Mouse (Mus musculus) thymus, postnatal 0 days (tissue): ENCODE measurements around the gene Acadm. TPM values are rescaled to one million over a fixed set of nuclear protein-coding genes. Genes with fewer than 3 reads are reported as not detected.

Experiments used
- DNase-seq: peaks from one replicate; pipeline ENCODE4 v3.0.0-alpha.2; 2015; ENCODE audit warnings: low spot score
- polyA plus RNA-seq: library from polyadenylated mRNA; unstranded; fragments of >200 nt; fragmentation: Nextera tagmentation; extraction: Ambion mirVana; gene quantifications from 2 replicates; pipeline ENCODE4 v1.2.1, GENCODE M21; 2015

Gene Acadm
- polyA plus RNA-seq, 1 experiment from 2014 or later = 70.5 TPM

DNA sequence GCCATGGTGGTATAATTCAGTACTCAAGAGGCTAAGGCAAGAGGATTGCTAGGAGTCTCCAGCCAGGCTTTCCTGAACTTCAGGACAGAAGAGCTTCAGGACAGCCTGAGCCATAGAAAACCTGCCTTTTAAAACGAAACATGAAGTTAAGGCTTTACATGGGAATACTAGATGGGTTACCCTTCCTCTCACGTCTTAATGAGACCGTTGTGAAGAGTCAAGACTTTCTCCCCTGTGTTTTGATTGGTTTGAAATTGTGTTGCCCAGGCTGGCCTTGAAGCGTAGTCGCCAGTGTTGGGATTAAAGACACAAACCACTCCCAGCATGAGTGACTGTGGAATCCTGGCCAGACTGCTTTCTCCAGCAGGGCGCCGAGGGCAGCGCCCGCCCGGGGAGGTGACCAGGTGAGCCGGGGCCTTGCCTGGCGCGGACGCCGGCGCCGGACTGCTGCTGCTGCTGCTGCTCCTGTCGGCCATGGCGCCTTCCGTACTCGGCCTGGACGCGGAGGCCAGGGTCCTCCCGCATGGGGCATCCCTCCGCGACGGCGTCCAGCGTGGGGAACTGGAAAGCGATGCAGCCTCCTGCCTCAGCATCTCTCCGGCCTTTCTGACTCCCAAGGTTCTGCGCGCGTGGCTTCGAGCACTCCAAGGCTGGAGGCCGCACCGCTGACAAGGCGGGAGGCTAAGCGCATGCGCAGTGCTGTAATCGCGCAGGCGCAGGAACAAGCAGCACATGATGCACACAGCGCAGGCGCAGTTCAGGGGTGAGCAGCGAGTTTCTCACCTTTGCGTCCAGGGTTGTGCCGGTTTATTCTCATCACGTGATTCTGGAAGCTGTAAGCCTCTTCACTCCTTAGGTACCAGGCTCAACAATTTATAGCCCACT lies 38.9 kb downstream of the Acadm start:
- no peak for DNase-seq

DNA sequence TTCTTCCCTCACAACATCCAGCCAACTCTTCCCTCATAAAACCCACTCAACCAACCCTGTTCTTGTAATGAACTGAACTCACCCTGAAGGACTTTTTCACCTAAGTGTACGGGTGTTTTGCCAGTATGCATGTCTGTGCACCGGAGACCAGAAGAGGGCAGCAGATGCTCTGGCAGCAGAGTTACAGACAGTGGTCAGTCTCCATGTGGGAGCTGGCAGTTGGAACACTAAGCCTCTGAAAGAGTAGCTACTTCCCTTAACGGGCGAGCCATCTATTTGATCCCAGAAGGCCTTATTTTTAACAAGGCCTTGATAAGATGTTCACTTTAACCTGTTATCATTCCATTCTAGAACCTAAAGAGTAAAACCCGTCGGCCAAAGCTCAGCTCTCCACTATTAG lies 39.8 kb downstream of the Acadm start:
- no peak for DNase-seq

DNA sequence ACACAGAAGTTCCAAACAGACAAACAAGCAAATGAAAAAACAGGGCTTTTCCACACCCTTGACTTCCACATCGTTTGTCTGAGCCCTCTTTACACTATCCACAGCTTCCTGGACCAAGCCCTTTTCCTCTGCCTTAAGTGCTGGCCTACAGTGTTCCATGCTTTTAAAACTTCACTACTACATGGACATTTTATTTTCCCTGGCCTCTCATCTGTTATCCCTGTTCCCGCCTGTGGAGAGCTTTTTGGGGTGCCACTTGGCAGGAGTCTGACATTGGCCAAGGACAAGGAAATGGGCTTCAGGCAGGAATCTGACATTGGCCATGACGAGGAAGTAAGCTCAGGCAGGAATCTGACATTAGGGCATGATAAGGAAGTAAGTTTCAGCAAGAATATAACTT lies 41.8 kb downstream of the Acadm start:
- no peak for DNase-seq

DNA sequence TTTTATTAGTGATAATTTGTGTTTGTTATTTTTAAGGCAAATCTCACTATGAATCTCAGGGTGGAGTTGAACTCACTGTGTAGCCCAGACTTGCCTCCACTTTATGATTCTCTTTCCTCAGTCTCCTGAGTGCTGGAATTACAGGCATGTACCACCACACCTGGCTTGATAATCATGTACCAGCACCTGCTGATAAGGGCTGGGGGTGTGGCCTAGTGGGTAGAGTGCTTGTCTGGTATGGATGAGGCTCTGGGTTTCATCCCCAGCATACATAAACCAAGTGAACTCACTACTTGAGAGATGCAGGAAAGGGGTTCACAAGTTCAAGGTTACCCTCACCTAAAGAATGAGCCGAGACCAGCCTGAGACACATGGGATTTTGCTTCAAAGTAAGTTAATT lies 42.5 kb downstream of the Acadm start:
- no peak for DNase-seq

DNA sequence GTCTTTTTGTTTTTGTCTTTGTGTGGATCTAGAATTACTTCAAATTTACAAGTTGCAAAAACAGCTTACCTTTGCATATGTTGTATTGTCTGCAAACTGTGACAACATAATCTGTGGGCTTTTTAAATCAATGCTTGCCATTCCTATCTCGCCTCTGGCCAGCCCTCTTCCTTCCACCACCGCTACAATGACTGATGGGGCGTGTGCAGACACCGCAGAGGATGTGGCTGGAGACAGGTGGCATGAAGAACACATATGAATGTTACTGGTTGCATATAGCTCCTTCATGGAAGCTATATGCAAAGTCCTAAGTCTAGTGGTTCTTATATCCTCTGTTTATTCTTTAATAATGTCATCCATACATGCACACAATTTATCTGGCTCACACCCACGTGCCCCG lies 47.2 kb downstream of the Acadm start:
- peak; percentile 51 for DNase-seq

DNA sequence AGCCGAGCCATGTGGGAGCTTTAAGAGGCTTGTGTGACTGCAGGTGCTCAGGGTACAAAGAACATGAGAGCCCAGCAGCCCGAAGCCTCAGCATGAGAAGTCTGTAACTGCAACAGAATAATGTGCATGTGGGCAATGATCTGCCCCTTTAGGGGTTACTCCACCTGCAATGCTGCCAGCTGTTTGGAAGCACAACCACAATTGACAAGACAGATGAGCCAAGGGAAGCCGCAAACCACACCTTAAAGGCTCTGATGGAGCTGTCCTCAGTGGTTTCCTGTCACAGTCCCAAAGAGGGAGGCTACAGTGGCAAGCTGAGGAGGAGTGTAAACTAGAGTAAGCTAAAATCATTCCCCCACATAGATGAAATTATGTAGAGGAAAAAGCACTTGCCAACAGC lies 49.0 kb downstream of the Acadm start:
- peak; percentile 95 for DNase-seq

DNA sequence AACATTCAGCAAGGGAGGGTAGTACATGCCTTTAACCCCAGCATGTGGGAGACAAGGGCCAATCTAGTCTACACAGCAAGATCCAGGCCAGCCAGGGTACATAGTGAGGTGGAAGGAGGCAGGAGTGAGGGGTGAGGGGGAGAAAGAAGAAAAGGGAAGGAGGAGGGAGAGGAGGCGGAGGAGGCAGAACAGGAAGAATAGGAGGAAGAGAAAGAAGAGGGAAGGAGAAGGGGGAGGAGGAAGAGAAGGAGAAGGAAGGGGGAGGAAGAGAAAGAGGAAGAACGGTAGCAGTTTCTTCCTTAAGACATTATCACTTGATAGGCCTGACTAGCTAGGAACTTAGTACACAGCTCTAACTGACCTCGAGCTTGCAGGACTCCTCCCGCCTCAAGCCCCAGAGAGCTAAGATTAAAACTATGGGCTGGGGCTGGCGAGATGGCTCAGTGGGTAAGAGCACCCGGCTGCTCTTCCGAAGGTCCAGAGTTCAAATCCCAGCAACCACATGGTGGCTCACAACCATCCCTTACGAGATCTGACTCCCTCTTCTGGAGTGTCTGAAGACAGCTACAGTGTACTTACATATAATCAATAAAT lies 55.1 kb downstream of the Acadm start:
- DNase-seq = no peak

DNA sequence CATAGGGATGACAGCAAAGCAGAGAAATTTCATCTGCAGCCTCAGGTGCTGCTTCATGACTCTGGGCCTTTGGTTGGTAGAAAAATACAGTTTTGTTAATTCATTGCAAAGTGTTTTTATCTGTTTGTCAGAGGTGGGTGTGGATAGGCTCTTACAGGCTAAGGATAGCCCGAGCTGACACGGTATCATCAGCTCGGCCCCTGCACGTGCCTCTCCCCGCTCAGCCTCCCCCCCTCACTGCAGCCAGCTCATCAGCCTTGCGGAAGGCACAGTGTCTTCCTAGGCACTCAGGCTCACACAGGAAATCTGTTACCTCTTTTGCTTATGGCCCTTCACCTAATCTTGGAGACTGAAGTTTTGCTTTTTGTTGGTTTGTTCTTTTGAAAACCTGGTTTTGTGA lies 56.3 kb downstream of the Acadm start:
- no peak for DNase-seq

DNA sequence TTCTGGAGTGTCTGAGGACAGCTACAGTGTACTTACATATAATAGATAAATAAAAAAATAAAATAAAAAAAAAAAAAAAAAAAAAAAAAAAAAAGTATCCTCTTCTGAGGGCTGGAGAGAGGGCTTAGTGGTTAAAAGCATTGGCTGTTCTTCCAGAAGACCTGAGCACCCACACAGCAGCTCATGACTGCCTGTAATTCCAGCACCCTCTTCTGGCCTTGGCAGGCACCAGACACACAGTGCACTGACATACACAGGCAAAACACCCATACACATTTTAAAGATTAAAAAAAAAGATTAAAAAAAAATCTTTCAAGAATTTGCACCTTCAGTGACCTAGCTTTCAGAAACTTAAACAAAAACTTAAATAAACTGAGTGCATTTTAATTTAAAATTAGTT lies 58.1 kb downstream of the Acadm start:
- DNase-seq = no peak

Other genes with a start within 250 kb of the Acadm start
- gene St6galnac3, start 219.5 kb downstream of the Acadm start, polyA plus RNA-seq = 4.0 and 5.5 TPM in 2 replicates
- not detected in 2 replicates for gene Asb17, start 100.4 kb downstream of the Acadm start, polyA plus RNA-seq
- 0.13 and 0.30 TPM in 2 replicates for gene Msh4, start 38.5 kb downstream of the Acadm start, polyA plus RNA-seq
- 43.3 and 45.5 TPM in 2 replicates for gene Rabggtb, start 31.6 kb downstream of the Acadm start, polyA plus RNA-seq
- gene Slc44a5, start 28.8 kb upstream of the Acadm start, polyA plus RNA-seq = 0.03 and 0.05 TPM in 2 replicates